Mouse (Mus musculus): ENCODE measurements around the gene Ssrp1.
A peak's percentile ranks its signal among the peaks of the same experiment; 100 is the strongest.

Ssrp1 gene

DNA sequence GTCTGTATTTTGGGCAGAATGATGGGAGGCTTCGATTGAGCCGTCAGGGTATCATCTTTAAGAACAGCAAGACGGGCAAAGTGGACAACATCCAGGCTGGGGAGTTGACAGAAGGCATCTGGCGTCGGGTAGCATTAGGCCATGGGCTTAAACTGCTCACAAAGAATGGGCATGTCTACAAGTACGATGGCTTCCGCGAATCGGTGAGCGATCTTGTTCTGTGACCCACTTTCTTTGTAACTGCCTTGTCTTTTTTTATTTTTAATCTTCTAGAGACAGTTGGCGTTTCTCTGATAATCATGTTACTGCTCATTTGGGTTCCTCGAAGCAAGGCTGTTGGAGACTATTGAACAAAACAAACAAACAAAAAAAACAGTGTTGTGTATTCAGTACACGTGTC lies 1.3 kb downstream of the Ssrp1 start:
- no peak for DNase-seq

- no peak for DNase-seq
These were observed 6.6 kb downstream of the Ssrp1 start for GRCm38 (mm10) chr2:85043623-85044022.

- DNase-seq: no peak
These were observed 9.2 kb downstream of the Ssrp1 start for GRCm38 (mm10) chr2:85046222-85046621.

GRCm38 (mm10) chr2:85047081-85047480 lies 10.0 kb downstream of the Ssrp1 start:
- peak in 1 of 2 experiments; percentile 69 for DNase-seq

GRCm38 (mm10) chr2:85047596-85048167 lies 10.6 kb downstream of the Ssrp1 start, which contains the start of gene Tnks1bp1:
TSS of gene Tnks1bp1 (plus strand) at chr2:85048022.
- DNase-seq: peak; percentile 99

- DNase-seq: peak; percentile 63 to 81
These were observed 11.2 kb downstream of the Ssrp1 start for GRCm38 (mm10) chr2:85048168-85048751.

- DNase-seq: no peak
These were observed 12.2 kb downstream of the Ssrp1 start for GRCm38 (mm10) chr2:85049277-85049676.

DNA sequence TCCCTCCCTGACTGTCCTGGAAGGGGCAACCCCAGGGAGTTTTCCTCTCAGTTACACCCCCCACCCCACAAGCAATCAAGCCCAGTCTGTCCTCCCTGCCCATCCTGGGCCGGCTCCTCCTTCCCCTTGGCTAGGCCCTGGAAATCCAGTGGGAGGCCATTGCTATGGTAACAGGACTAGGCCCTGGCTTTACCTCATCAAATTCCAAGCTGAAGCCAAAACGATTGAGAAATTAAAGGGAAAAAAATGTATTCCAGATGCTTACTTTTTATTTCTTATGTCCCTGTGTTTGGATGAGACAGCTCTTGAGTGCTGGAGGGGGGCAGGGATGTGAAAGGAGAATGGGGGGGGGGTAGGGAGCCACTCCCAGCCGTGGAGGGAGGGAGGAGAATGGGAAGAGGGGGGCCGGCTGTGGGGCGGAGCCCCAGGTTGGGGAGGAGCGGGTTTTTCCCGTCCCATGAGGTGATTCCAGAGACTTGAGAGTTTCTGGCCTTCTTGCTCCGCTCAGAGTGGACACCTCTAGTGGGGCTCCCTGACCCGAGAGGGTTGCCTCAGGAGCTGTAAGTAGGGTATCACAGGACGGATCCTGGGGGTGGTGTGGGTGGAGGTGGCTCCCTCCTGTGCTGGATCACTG lies 13.1 kb downstream of the Ssrp1 start:
- DNase-seq: peak; percentile 68 to 79

DNA sequence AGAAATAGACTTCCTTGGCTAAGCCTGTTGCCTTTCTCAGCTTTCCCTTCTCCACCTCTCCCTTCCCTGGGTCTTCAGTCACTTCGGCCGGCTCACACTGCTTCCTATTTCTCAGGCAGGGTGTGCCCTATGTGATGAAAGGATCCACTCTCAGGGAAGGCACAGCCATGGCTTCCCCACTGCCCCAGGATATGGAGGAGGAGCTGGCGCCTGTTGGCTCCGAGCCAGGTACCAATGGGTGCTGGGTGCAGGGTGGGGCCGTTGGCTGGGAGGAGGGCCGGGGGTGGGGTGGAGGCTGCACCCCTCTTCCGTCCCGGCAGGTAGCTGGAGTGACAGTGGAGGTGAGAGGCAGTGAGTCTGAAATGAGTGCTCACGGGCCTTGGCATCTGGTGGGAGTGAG lies 13.7 kb downstream of the Ssrp1 start:
- DNase-seq: peak; percentile 41 to 63

DNA sequence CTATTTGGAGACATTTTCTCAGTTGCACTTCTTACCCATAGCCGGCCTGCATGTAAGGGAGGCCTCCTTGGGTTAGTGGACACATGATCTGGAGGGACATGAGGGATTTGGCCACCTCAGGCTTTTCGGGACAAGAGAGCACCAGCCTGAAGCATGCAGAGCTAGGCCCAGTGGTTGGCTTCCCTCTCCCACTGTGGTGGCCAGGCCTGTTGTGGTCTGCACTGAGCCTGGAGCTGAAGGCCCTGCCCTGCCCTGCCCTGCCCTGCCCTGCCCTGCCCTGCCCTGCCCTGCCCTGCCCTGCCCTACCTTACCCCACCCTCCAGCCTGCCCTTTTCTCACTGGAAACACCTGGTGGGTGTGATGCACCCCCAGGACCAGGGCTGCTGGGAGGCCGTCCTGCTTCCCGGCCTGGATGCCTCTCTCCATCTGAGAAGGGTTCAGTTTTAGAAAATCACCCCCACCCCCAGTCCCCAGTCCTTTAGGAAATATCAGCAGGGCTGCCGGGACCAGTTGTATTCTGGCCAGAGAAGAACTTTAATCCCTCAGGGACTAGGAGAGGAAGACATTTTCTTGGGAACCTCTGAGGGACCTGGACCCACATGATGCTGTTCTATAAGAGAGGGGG lies 16.3 kb downstream of the Ssrp1 start:
- DNase-seq: no peak

GRCm38 (mm10) chr2:85056711-85057110 lies 19.7 kb downstream of the Ssrp1 start:
- DNase-seq: peak in 1 of 2 experiments; percentile 38

GRCm38 (mm10) chr2:85059677-85060076 lies 22.6 kb downstream of the Ssrp1 start:
- DNase-seq: no peak

- DNase-seq: peak; percentile 83 to 94
These were observed 23.6 kb downstream of the Ssrp1 start for GRCm38 (mm10) chr2:85060591-85061060.

DNA sequence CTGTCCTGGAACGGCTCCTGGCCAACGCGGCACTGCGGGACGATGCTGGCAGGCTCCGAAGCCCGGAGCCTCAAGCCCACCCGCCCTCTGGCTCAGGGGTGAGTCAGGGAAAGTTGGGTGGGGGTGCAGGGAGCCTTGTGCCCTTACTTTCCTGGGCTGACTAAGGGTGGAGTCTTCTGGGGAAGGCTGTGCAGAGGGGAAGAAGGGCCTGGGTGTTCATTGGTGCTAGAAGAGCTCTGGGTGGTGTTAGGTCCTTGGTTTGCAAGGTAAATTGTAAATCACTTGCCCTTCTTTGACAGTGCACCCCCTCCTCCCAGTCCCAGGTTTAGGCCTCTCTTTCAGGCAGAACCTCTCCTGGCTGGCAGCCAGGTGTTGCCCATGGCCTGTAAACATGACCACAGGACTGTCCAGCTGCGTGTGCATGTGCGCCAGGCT lies 24.1 kb downstream of the Ssrp1 start:
- peak; percentile 77 to 88 for DNase-seq

DNA sequence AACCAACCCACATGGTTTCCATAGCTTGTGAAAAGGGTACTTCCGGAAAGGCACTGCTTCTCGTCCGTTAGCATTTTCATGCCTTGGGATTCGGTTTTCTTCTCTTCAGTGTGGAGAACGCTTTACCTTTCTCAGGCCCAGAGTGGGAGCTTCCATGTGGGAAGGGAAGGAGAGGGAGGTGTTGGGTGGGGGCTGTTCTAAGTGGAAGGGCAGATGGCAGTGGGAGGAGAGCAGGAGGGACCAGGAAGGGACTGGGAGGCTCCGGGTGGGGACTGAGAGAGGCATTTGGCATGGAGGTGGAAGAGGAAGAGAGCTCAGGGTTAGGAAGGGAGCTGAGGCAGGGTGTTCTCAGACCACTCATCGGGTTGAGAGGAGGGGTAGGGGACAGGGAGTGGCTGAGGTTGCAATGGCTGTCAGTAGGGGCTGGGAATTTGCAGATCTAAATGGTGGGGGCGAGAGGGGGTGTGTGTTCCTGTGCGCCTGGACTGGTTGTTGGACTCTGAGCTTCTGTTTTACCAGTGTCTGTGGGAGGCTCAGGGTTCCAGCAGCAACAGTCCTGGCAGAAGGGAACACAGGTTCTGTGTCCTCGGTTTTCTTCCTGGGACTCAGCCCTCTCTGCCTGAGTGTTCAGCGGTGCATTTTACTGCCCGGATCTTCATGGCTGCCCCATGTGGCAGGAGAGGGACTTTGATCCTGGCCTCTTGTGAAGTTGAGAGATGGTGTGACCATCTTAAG lies 28.3 kb downstream of the Ssrp1 start:
- DNase-seq: peak; percentile 34 to 75

DNA sequence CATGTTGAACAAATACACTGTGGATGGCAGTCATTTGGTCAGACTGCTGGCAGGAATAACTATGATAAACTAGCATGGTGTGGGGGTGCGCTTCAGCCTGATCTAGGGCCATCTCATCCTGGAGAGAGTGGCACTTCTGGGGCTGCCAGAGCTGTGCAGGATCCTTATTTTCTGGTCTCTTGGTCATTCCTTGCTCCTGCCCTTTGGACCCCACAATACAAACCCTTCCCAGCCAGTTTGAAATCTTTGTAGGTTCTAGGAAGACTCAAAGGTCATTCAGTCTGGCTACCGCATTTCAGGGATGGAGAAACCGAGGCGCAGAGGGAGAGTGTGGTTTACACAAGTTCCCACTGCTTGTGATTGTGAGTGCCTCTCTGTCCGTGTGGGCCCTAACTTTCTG lies 29.9 kb downstream of the Ssrp1 start:
- DNase-seq: peak; percentile 42 to 59

DNA sequence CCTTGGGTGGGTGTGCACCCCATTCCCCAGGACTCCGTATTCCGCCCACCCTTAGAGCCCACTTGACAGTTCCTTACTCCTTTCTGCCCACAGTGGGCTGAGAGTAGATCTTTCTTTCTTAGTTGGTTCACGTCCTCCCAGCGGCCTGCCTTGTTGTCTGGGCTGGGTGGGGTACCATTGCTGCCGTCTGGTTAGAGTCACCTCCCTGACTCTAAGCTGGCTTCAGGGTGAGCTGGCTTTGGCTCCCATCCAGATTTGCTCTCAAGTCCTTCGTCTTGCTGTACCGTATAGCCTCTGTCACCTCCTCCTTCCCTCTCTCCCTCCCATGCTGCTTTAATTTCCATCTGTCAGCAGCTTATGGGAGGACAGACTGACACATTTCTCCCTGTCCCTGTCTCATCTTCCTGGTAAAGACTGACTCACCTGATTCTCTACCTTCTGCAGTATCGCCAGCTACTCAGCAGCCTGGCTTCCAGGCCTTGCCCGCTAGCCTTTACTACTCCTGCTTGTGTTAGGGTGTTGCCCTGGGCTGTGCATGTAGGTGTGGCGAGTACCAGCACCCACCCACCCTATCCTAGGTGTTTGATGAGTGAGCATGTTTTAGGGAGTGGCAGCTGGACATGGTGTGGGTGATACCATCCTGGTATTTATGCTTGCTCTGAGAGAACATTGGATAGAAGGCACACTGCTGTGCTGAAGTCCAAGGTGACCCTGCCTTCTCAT lies 31.0 kb downstream of the Ssrp1 start:
- peak in 1 of 2 experiments; percentile 40 for DNase-seq

- no peak for DNase-seq
These were observed 31.6 kb downstream of the Ssrp1 start for GRCm38 (mm10) chr2:85068626-85069025.

GRCm38 (mm10) chr2:85070086-85070485 lies 33.1 kb downstream of the Ssrp1 start:
- no peak for DNase-seq

DNA sequence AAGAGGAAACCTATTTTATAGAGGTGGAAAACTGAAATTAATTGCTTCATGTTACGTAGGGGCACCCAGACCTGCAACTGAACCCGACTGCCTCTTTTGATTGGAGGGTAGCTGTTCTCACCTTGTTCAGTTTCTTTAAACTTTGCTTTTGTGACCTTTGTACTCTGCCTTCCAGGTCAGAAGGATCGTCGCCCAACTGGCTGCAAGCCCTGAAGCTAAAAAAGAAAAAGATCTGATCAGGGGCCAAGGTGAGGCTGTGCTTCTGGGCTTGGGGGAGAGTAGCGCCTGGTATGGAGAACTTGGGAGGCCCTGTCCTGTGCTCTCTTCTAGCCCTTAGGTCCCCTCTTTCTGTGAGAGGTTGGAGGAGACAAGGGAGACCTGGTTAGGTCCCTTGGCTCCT lies 34.9 kb downstream of the Ssrp1 start:
- peak; percentile 68 to 83 for DNase-seq

DNA sequence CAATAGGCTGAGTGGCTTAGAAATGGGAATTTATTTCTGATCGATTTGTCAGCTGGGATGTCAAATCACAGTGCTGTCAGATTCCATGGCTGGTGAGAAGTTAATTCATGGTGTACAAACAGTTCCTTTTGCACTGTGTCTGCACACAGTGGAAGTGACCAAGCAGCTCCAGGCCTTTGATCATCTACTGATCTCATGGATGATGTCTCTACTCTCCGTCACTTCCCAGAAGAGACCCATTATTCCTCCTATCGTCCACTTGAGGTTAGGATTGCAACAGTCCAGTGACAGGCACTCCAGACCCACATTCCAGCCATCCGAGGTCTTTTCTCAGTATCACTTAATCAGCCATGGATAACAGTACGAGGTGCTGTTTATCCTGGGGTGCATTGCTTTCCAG lies 36.7 kb downstream of the Ssrp1 start:
- DNase-seq: no peak

Data from kidney, postnatal 25 days (tissue).